Mouse (Mus musculus): ENCODE measurements at regions not wholly inside any gene's neighbourhood (a gene's known extent, or its start where the extent isn't known, plus 50 kb on each side); places are given as distances from the start of the nearest gene placed in this dataset.

- Histone ChIP-seq H3K4me1 (ENCODE audit: control insufficient read depth, insufficient read depth, low read length) (no peaks in the 10 kb centered on the region; the same call in 1 of the 2 replicates), H3K27ac (ENCODE audit: insufficient read depth, low read length) (no peak overlapping the region), H3K27me3 (ENCODE audit: control insufficient read depth, insufficient read depth, low read length) (no peaks in the 10 kb centered on the region), H3K4me3 (replicated peaks; ENCODE audit: insufficient read depth, low read depth, low read length) (no peak overlapping the region)
- peak in 1 of 2 experiments; percentile 44 for DNase-seq
- no peak for TF ChIP-seq CTCF (IDR thresholded peaks at IDR 0.05; ENCODE audit: borderline replicate concordance, insufficient read depth, low read depth, low read length)
- no peak for TF ChIP-seq POLR2A (IDR thresholded peaks at IDR 0.05; ENCODE audit: borderline replicate concordance, insufficient read depth, low read length)
- 11% methylated on average over 7 of the region's 7 CpGs for WGBS
Observed at GRCm38 (mm10) chr11:56925368-56925896, 85.8 kb upstream of the Gria1 start.

- no peak overlapping the region for H3K27ac ChIP-seq (ENCODE audit: insufficient read depth, low read length)
- H3K27me3 ChIP-seq (ENCODE audit: control insufficient read depth, insufficient read depth, low read length): no peaks in the 10 kb centered on the region
- H3K4me3 ChIP-seq (replicated peaks; ENCODE audit: insufficient read depth, low read depth, low read length): no peak overlapping the region
- TF ChIP-seq POLR2A (IDR thresholded peaks at IDR 0.05; ENCODE audit: borderline replicate concordance, insufficient read depth, low read length) (no peak), CTCF (IDR thresholded peaks at IDR 0.05; ENCODE audit: borderline replicate concordance, insufficient read depth, low read depth, low read length) (no peak)
- DNase-seq: no peak
- no peaks in the 10 kb centered on the region for H3K4me1 ChIP-seq (ENCODE audit: control insufficient read depth, insufficient read depth, low read length)
- WGBS: 60% methylated on average over 7 of the region's 7 CpGs
Observed at GRCm38 (mm10) chr11:56932766-56933165, 78.4 kb upstream of the Gria1 start.

GRCm38 (mm10) chr11:56952357-56952756, 58.8 kb upstream of the Gria1 start:
- Histone ChIP-seq H3K27ac (ENCODE audit: insufficient read depth, low read length) (no peak overlapping the region), H3K27me3 (ENCODE audit: control insufficient read depth, insufficient read depth, low read length) (no peaks in the 10 kb centered on the region; the same call in 1 of the 2 replicates), H3K4me1 (ENCODE audit: control insufficient read depth, insufficient read depth, low read length) (no peaks in the 10 kb centered on the region), H3K4me3 (replicated peaks; ENCODE audit: insufficient read depth, low read depth, low read length) (no peak overlapping the region)
- no peak for TF ChIP-seq CTCF (IDR thresholded peaks at IDR 0.05; ENCODE audit: borderline replicate concordance, insufficient read depth, low read depth, low read length)
- no peak for TF ChIP-seq POLR2A (IDR thresholded peaks at IDR 0.05; ENCODE audit: borderline replicate concordance, insufficient read depth, low read length)
- 36% methylated on average over 2 of the region's 2 CpGs for WGBS
- DNase-seq: no peak

- H3K27ac ChIP-seq (ENCODE audit: insufficient read depth, low read length): no peak overlapping the region
- H3K4me1 ChIP-seq (ENCODE audit: control insufficient read depth, insufficient read depth, low read length): no peaks in the 10 kb centered on the region
- H3K27me3 ChIP-seq (ENCODE audit: control insufficient read depth, insufficient read depth, low read length): no peaks in the 10 kb centered on the region; the same call in 1 of the 2 replicates
- DNase-seq: no peak
- 91% methylated on average over 2 of the region's 2 CpGs for WGBS
- no peak overlapping the region for H3K4me3 ChIP-seq (replicated peaks; ENCODE audit: insufficient read depth, low read depth, low read length)
- no peak for TF ChIP-seq POLR2A (IDR thresholded peaks at IDR 0.05; ENCODE audit: borderline replicate concordance, insufficient read depth, low read length)
- TF ChIP-seq CTCF (IDR thresholded peaks at IDR 0.05; ENCODE audit: borderline replicate concordance, insufficient read depth, low read depth, low read length): no peak
Observed at GRCm38 (mm10) chr11:56957824-56958223, 53.4 kb upstream of the Gria1 start.

Data from cerebellum, adult 2 months (tissue).